Comparison of ENCODE assay signal across 10 mouse cellular contexts in the genomic region with DNA sequence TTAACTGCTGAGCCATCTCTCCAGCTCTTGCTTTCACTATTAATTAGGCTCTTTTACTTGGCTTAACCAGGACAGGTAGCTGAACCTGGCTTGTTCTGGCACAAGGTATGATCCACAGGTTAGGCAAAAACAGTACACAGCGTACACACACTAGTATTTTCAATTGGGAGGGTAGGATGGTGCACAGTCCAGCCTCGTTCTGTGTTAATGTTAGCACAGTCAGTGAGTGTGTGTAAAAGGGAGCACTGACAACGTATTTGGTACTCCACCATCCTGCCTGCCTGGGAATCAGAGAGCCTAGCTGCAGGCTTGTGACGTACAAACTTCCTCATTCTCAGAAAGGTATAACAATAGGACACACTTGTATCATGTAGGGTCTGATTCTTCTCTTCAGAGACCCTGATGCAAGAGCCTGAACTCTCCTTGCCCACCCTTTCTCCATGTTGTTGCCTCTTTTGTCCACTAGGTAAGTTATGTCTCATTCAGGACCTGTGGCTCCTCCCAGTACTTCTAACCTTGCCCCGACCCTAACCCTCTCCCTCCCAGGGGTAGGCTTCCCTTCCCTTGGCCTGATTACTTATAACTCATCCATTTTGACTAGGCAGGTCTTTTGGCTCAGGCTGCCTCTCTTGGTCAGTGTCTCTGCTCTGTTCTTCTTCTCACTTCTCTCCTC. TPM values are rescaled to one million over a fixed set of nuclear protein-coding genes. Genes with fewer than 3 reads are reported as not detected.
DNase-seq lines count a peak whose midpoint lies in the region; ATAC-seq and TF ChIP-seq lines count a peak whose summit lies in the region.
"Had no signal": no experiment of that assay in that cellular context is flagged by ENCODE, and none has a peak within 500 bp of the region (broad histone marks: within the 10 kb centered on the region; RNA-seq: fewer than 3 reads in every experiment).

No protein-coding gene starts in this region.

- no peak overlapping the region for H3K4me2 ChIP-seq in hindbrain, embryonic 13.5 days
- no peak overlapping the region for H3K4me2 ChIP-seq in hindbrain, embryonic 16.5 days (ENCODE audit: low read length)
- H3K4me2 ChIP-seq in midbrain, embryonic 16.5 days (ENCODE audit: low read length) = no peak overlapping the region
- H3K4me2 ChIP-seq: heart, embryonic 15.5 days; limb, embryonic 15.5 days had no signal

- no peak for ATAC-seq in hindbrain, embryonic 13.5 days (ENCODE audit: low FRiP score)
- ATAC-seq in hindbrain, embryonic 16.5 days = 0 out of 2 replicates have a peak, but pooled peaks have one; percentile 30
- peak; percentile 63; the same call in 1 of the 2 replicates for ATAC-seq in midbrain, embryonic 16.5 days

- peaks cover 41% of the 10 kb centered on the region for H3K4me1 ChIP-seq in hindbrain, embryonic 10.5 days (replicated peaks)
- H3K4me1 ChIP-seq in hindbrain, embryonic 13.5 days (replicated peaks) = peaks cover 9% of the 10 kb centered on the region; the same call in 1 of the 2 replicates
- peaks cover 6 to 23% of the 10 kb centered on the region in 2 experiments; a peak in 3 of 4 replicates for H3K4me1 ChIP-seq in ES-E14 (ENCODE audit: control insufficient read depth in 2 of 2, insufficient read depth in 2 of 2, low read length in 2 of 2, poor library complexity in 1 of 2)
- H3K4me1 ChIP-seq in hindbrain, embryonic 16.5 days (ENCODE audit: control insufficient read depth, insufficient read depth, low read depth, low read length) = no peaks in the 10 kb centered on the region
- H3K4me1 ChIP-seq in midbrain, embryonic 16.5 days (ENCODE audit: control insufficient read depth, insufficient read depth, low read length) = no peaks in the 10 kb centered on the region
- H3K4me1 ChIP-seq in kidney, adult 2 months (ENCODE audit: control insufficient read depth, insufficient read depth, low read length) = no peaks in the 10 kb centered on the region
- H3K4me1 ChIP-seq: limb, embryonic 15.5 days had no signal

- no peak overlapping the region for H3K4me3 ChIP-seq in hindbrain, embryonic 10.5 days
- H3K4me3 ChIP-seq in hindbrain, embryonic 13.5 days = no peak overlapping the region
- H3K4me3 ChIP-seq in ES-E14 (ENCODE audit: insufficient read depth in 1 of 2, low read depth in 1 of 2, low read length in 2 of 2, poor library complexity in 1 of 2, severe bottlenecking in 1 of 2) = no peak overlapping the region
- no peak overlapping the region for H3K4me3 ChIP-seq in hindbrain, embryonic 16.5 days (ENCODE audit: low read length)
- no peak overlapping the region for H3K4me3 ChIP-seq in midbrain, embryonic 16.5 days (ENCODE audit: low read depth, low read length)
- H3K4me3 ChIP-seq in kidney, adult 2 months (ENCODE audit: insufficient read depth, low read depth, low read length) = no peak overlapping the region
- no peak overlapping the region for H3K4me3 ChIP-seq in layer of hippocampus, adult 2 months
- H3K4me3 ChIP-seq: heart, embryonic 15.5 days; limb, embryonic 15.5 days had no signal

- intact Hi-C loops in left cerebral cortex, postnatal 14 days (cut with DNase I) = no loop called here

- WGBS in hindbrain, embryonic 10.5 days = 66% methylated on average over 5 of the region's 5 CpGs
- 55% methylated on average over 5 of the region's 5 CpGs for WGBS in hindbrain, embryonic 13.5 days
- WGBS in hindbrain, embryonic 16.5 days = 54% methylated on average over 5 of the region's 5 CpGs
- 64% methylated on average over 5 of the region's 5 CpGs for WGBS in midbrain, embryonic 16.5 days
- WGBS in kidney, adult 2 months = 69% methylated on average over 5 of the region's 5 CpGs

- no peaks in the 10 kb centered on the region for H3K27me3 ChIP-seq in hindbrain, embryonic 10.5 days (ENCODE audit: insufficient read depth, poor library complexity, severe bottlenecking)
- no peaks in the 10 kb centered on the region for H3K27me3 ChIP-seq in hindbrain, embryonic 13.5 days
- H3K27me3 ChIP-seq in hindbrain, embryonic 16.5 days (replicated peaks; ENCODE audit: control insufficient read depth, insufficient read depth, low read length) = no peaks in the 10 kb centered on the region
- no peaks in the 10 kb centered on the region for H3K27me3 ChIP-seq in midbrain, embryonic 16.5 days (ENCODE audit: control insufficient read depth, insufficient read depth, low read depth, low read length)
- no peaks in the 10 kb centered on the region for H3K27me3 ChIP-seq in kidney, adult 2 months (replicated peaks; ENCODE audit: control insufficient read depth, insufficient read depth, low read length)
- H3K27me3 ChIP-seq: heart, embryonic 15.5 days; limb, embryonic 15.5 days had no signal

- in situ Hi-C loops in ES-E14 (cut with MboI; ENCODE audit: low sequenced_read_pairs in 2 of 2, unreplicated experiment in 2 of 2) = no loop called here

- no peak overlapping the region for H3K9ac ChIP-seq in hindbrain, embryonic 13.5 days
- peak overlapping the region; percentile 18; the same call in 1 of the 2 replicates for H3K9ac ChIP-seq in ES-E14 (ENCODE audit: insufficient read depth, low read depth, low read length, poor library complexity, severe bottlenecking)
- no peak overlapping the region for H3K9ac ChIP-seq in hindbrain, embryonic 16.5 days (ENCODE audit: low read depth, low read length)
- no peak overlapping the region for H3K9ac ChIP-seq in midbrain, embryonic 16.5 days (ENCODE audit: low read depth, low read length)
- H3K9ac ChIP-seq: heart, embryonic 15.5 days; limb, embryonic 15.5 days had no signal

- no peak for TF ChIP-seq CTCF in kidney, adult 2 months (conservative IDR thresholded peaks at IDR 0.05; ENCODE audit: insufficient read depth, insufficient read length, low read depth, low read length)
- no peak for TF ChIP-seq CTCF in layer of hippocampus, adult 2 months (conservative IDR thresholded peaks at IDR 0.05)

- H3K36me3 ChIP-seq in hindbrain, embryonic 10.5 days = peaks cover 39% of the 10 kb centered on the region
- peaks cover 50% of the 10 kb centered on the region for H3K36me3 ChIP-seq in hindbrain, embryonic 13.5 days
- no peaks in the 10 kb centered on the region for H3K36me3 ChIP-seq in ES-E14 (ENCODE audit: control insufficient read depth, insufficient read depth, low read length, poor library complexity, severe bottlenecking)
- peaks cover 16% of the 10 kb centered on the region for H3K36me3 ChIP-seq in hindbrain, embryonic 16.5 days (ENCODE audit: control insufficient read depth, insufficient read depth, low read length)
- H3K36me3 ChIP-seq in midbrain, embryonic 16.5 days (ENCODE audit: control insufficient read depth, insufficient read depth, low read length) = peaks cover 25% of the 10 kb centered on the region
- H3K36me3 ChIP-seq in kidney, adult 2 months (ENCODE audit: control insufficient read depth, insufficient read depth, low read length) = no peaks in the 10 kb centered on the region; the same call in 1 of the 2 replicates

- TF ChIP-seq POLR2A in kidney, adult 2 months (IDR thresholded peaks at IDR 0.05; ENCODE audit: low read depth, low read length) = no peak

- H3K9me3 ChIP-seq in hindbrain, embryonic 10.5 days = no peaks in the 10 kb centered on the region
- H3K9me3 ChIP-seq in hindbrain, embryonic 13.5 days = no peaks in the 10 kb centered on the region
- H3K9me3 ChIP-seq in ES-E14 (ENCODE audit: control insufficient read depth, insufficient read depth, low read depth, low read length) = no peaks in the 10 kb centered on the region
- no peaks in the 10 kb centered on the region for H3K9me3 ChIP-seq in hindbrain, embryonic 16.5 days (ENCODE audit: control insufficient read depth, low read length)
- no peaks in the 10 kb centered on the region for H3K9me3 ChIP-seq in midbrain, embryonic 16.5 days (replicated peaks; ENCODE audit: control insufficient read depth, low read length, poor library complexity, severe bottlenecking)
- H3K9me3 ChIP-seq: heart, embryonic 15.5 days; limb, embryonic 15.5 days had no signal

- DNase-seq in hindbrain, embryonic 10.5 days (ENCODE audit: low spot score) = no peak
- no peak for DNase-seq in ES-E14 (ENCODE audit: low read depth, low spot score)
- no peak for DNase-seq in left cerebral cortex, postnatal 14 days (ENCODE audit: low spot score in 2 of 2)
- no peak for DNase-seq in kidney, adult 2 months
- DNase-seq in layer of hippocampus, adult 2 months (ENCODE audit: low spot score in 2 of 2) = no peak

- peak overlapping the region; percentile 35; the same call in 1 of the 2 replicates for H3K27ac ChIP-seq in hindbrain, embryonic 10.5 days
- H3K27ac ChIP-seq in hindbrain, embryonic 13.5 days = no peak overlapping the region
- H3K27ac ChIP-seq in ES-E14 (ENCODE audit: insufficient read depth, low read depth, low read length, poor library complexity, severe bottlenecking) = peak overlapping the region; percentile 63
- H3K27ac ChIP-seq in hindbrain, embryonic 16.5 days (ENCODE audit: low read depth, low read length) = no peak overlapping the region
- no peak overlapping the region for H3K27ac ChIP-seq in midbrain, embryonic 16.5 days (ENCODE audit: low read length)
- H3K27ac ChIP-seq in kidney, adult 2 months (ENCODE audit: insufficient read depth, low read depth, low read length) = no peak overlapping the region
- no peak overlapping the region for H3K27ac ChIP-seq in layer of hippocampus, adult 2 months
- H3K27ac ChIP-seq: heart, embryonic 15.5 days; limb, embryonic 15.5 days had no signal

TF ChIP-seq in ES-E14, 5 proteins besides CTCF, POLR2A, EP300 and RAD21:
- TF ChIP-seq HCFC1 (IDR thresholded peaks at IDR 0.05; ENCODE audit: borderline replicate concordance, insufficient read depth, low read length) = no peak
- TF ChIP-seq ZNF384 (IDR thresholded peaks at IDR 0.05; ENCODE audit: low read depth, low read length) = 0 out of 2 replicates have a peak, but pooled peaks have one; percentile 11
- no peak for TF ChIP-seq CHD2 (IDR thresholded peaks at IDR 0.05; ENCODE audit: low read depth, low read length)
- TF ChIP-seq MAFK (IDR thresholded peaks at IDR 0.05; ENCODE audit: insufficient read depth, low read depth, low read length) = no peak

RNA-seq across cellular contexts. Expression of a gene that starts 48.2 kb away (rescaled TPM):
- 238 and 321 TPM in 2 replicates for polyA plus RNA-seq in hindbrain, embryonic 10.5 days (2016; fragmentation: Nextera tagmentation; extraction: Ambion mirVana)
- 103 and 104 TPM in 2 replicates for polyA plus RNA-seq in hindbrain, embryonic 13.5 days (2015; fragmentation: Nextera tagmentation; extraction: Ambion mirVana)
- total RNA-seq in ES-E14 (2012; rRNA removed) = 193 and 205 TPM in 2 replicates
- 31.2 and 38.7 TPM in 2 replicates for polyA plus RNA-seq in hindbrain, embryonic 16.5 days (2015; fragmentation: Nextera tagmentation; extraction: Ambion mirVana)
- 30.7 and 46.2 TPM in 2 replicates for polyA plus RNA-seq in midbrain, embryonic 16.5 days (2015; fragmentation: Nextera tagmentation; extraction: Ambion mirVana)
- total RNA-seq in left cerebral cortex, postnatal 14 days (2021) = 1 to 10 TPM; 2.3 to 4.3 TPM
- polyA plus RNA-seq in kidney, adult 2 months (2012; rRNA removed) = 2.4 and 4.4 TPM in 2 replicates
- 1 to 10 TPM; 2.8 to 3.3 TPM for total RNA-seq in layer of hippocampus, adult 2 months (2021)

Comparison
In these comparisons a context has a peak if more than half of its experiments do, and no peak if none do; other contexts are left out.
1. H3K27ac ChIP-seq: peak in hindbrain, embryonic 10.5 days (single experiment) and ES-E14 (single experiment); none in hindbrain, embryonic 13.5 days (single experiment), hindbrain, embryonic 16.5 days (single experiment), midbrain, embryonic 16.5 days (single experiment), kidney, adult 2 months (single experiment) and layer of hippocampus, adult 2 months (single experiment).